Mouse (Mus musculus): ENCODE data around the gene Atrip. TPM values are rescaled to one million over a fixed set of nuclear protein-coding genes. Genes with fewer than 3 reads are reported as not detected.

Gene Atrip
- total and polyA plus RNA-seq, 2 experiments from 2014 or later = 34.6 to 45.2 TPM

- Histone ChIP-seq H3K9me3 (ENCODE audit: low read length) (no peaks in the 10 kb centered on the region), H3K27me3 (ENCODE audit: insufficient read depth, low read length) (no peaks in the 10 kb centered on the region), H3K27ac (ENCODE audit: low read depth, low read length) (no peak overlapping the region), H3K4me2 (ENCODE audit: low read depth) (no peak overlapping the region), H3K4me1 (ENCODE audit: insufficient read depth) (no peaks in the 10 kb centered on the region), H3K4me3 (ENCODE audit: low read depth, low read length) (no peak overlapping the region), H3K36me3 (ENCODE audit: insufficient read depth) (peaks cover 27% of the 10 kb centered on the region), H3K9ac (no peak overlapping the region)
- 80% methylated on average over 6 of the region's 6 CpGs for WGBS
- no peak for ATAC-seq
- TF ChIP-seq CTCF (IDR thresholded peaks at IDR 0.05; ENCODE audit: low read depth) = no peak
- DNase-seq = no peak
Observed at GRCm38 (mm10) chr9:109053851-109054250, 20.1 kb downstream of the Atrip start.

- Histone ChIP-seq H3K4me3 (ENCODE audit: low read depth, low read length) (no peak overlapping the region), H3K27ac (ENCODE audit: low read depth, low read length) (no peak overlapping the region), H3K27me3 (ENCODE audit: insufficient read depth, low read length) (no peaks in the 10 kb centered on the region), H3K36me3 (ENCODE audit: insufficient read depth) (peaks cover 22% of the 10 kb centered on the region), H3K9ac (no peak overlapping the region), H3K9me3 (ENCODE audit: low read length) (no peaks in the 10 kb centered on the region), H3K4me1 (ENCODE audit: insufficient read depth) (no peaks in the 10 kb centered on the region), H3K4me2 (ENCODE audit: low read depth) (no peak overlapping the region)
- WGBS = 75% methylated on average over 3 of the region's 3 CpGs
- TF ChIP-seq CTCF (IDR thresholded peaks at IDR 0.05; ENCODE audit: low read depth) = no peak
- DNase-seq (no peak), ATAC-seq (no peak)
Observed at GRCm38 (mm10) chr9:109053366-109053765, 20.6 kb downstream of the Atrip start.

- Histone ChIP-seq H3K4me2 (ENCODE audit: low read depth) (no peak overlapping the region), H3K9me3 (ENCODE audit: low read length) (no peaks in the 10 kb centered on the region), H3K27ac (ENCODE audit: low read depth, low read length) (no peak overlapping the region), H3K27me3 (ENCODE audit: insufficient read depth, low read length) (no peaks in the 10 kb centered on the region), H3K36me3 (ENCODE audit: insufficient read depth) (peaks cover 15% of the 10 kb centered on the region), H3K9ac (no peak overlapping the region), H3K4me3 (ENCODE audit: low read depth, low read length) (no peak overlapping the region), H3K4me1 (ENCODE audit: insufficient read depth) (no peaks in the 10 kb centered on the region)
- WGBS = 87% methylated on average over 9 of the region's 9 CpGs
- no peak for DNase-seq
- no peak for TF ChIP-seq CTCF (IDR thresholded peaks at IDR 0.05; ENCODE audit: low read depth)
- ATAC-seq = no peak
Observed at GRCm38 (mm10) chr9:109052490-109053260, 21.2 kb downstream of the Atrip start.

GRCm38 (mm10) chr9:109051651-109052489, 22.1 kb downstream of the Atrip start:
- H3K4me1 ChIP-seq (ENCODE audit: insufficient read depth) = no peaks in the 10 kb centered on the region
- TF ChIP-seq CTCF (IDR thresholded peaks at IDR 0.05; ENCODE audit: low read depth) = no peak
- H3K4me2 ChIP-seq (ENCODE audit: low read depth) = no peak overlapping the region
- DNase-seq = no peak
- no peak for ATAC-seq
- no peaks in the 10 kb centered on the region for H3K9me3 ChIP-seq (ENCODE audit: low read length)
- H3K27me3 ChIP-seq (ENCODE audit: insufficient read depth, low read length) = no peaks in the 10 kb centered on the region
- WGBS = 91% methylated on average over 10 of the region's 10 CpGs
- H3K27ac ChIP-seq (ENCODE audit: low read depth, low read length) = no peak overlapping the region
- H3K4me3 ChIP-seq (ENCODE audit: low read depth, low read length) = no peak overlapping the region
- H3K9ac ChIP-seq = no peak overlapping the region
- H3K36me3 ChIP-seq (ENCODE audit: insufficient read depth) = peaks cover 8% of the 10 kb centered on the region

GRCm38 (mm10) chr9:109051011-109051501, 22.9 kb downstream of the Atrip start:
- Histone ChIP-seq H3K36me3 (ENCODE audit: insufficient read depth) (no peaks in the 10 kb centered on the region), H3K27me3 (ENCODE audit: insufficient read depth, low read length) (no peaks in the 10 kb centered on the region), H3K4me1 (ENCODE audit: insufficient read depth) (no peaks in the 10 kb centered on the region), H3K4me2 (ENCODE audit: low read depth) (no peak overlapping the region), H3K9ac (no peak overlapping the region), H3K4me3 (ENCODE audit: low read depth, low read length) (no peak overlapping the region), H3K9me3 (ENCODE audit: low read length) (no peaks in the 10 kb centered on the region), H3K27ac (ENCODE audit: low read depth, low read length) (no peak overlapping the region)
- DNase-seq = no peak
- 89% methylated on average over 13 of the region's 13 CpGs for WGBS
- TF ChIP-seq CTCF (IDR thresholded peaks at IDR 0.05; ENCODE audit: low read depth) = no peak
- no peak for ATAC-seq

- ATAC-seq (no peak), DNase-seq (no peak)
- H3K9me3 ChIP-seq (ENCODE audit: low read length) = no peaks in the 10 kb centered on the region
- H3K27ac ChIP-seq (ENCODE audit: low read depth, low read length) = no peak overlapping the region
- WGBS = 89% methylated on average over 3 of the region's 3 CpGs
- no peak overlapping the region for H3K4me2 ChIP-seq (ENCODE audit: low read depth)
- no peaks in the 10 kb centered on the region for H3K4me1 ChIP-seq (ENCODE audit: insufficient read depth)
- no peaks in the 10 kb centered on the region for H3K36me3 ChIP-seq (ENCODE audit: insufficient read depth)
- no peak overlapping the region for H3K4me3 ChIP-seq (ENCODE audit: low read depth, low read length)
- no peak overlapping the region for H3K9ac ChIP-seq
- no peaks in the 10 kb centered on the region for H3K27me3 ChIP-seq (ENCODE audit: insufficient read depth, low read length)
- no peak for TF ChIP-seq CTCF (IDR thresholded peaks at IDR 0.05; ENCODE audit: low read depth)
Observed at GRCm38 (mm10) chr9:109050674-109050997, 23.3 kb downstream of the Atrip start.

Measured in forebrain, postnatal 0 days (tissue).